Mouse (Mus musculus) regulatory T cell (primary cell): ENCODE measurements around the gene Olfr684.

Source experiments
- in situ Hi-C: fragments of 300-600 bp; cut with MboI, MseI; formaldehyde crosslinking; loops from one replicate; pipeline ENCODE4 v1.15.1; 2025; ENCODE audit warnings: high pct_unique_total_duplicates

Gene Olfr684

DNA sequence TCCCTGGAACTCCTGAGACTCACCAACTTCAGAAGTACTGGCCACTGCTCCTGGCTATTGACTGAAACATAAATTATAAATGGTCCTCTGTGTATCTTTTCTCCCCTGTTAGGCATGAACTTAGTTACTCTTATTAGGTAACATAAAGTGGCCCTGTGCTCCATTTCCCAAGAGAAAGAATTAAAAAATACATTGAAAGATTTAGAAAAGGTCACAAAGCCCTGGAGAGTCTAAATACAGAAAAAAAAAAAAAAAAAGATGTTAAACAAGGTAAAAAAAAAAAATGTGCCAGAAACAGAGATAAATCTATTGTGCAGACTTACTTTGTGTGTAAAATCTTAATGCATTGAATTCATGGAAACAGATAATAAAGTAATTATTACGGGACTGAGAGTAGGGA, at the start of gene Olfr684:
Olfr684 (minus strand) TSS at position 101 of the 400 bp plus-strand sequence.
- in situ Hi-C loops: no loop called here

DNA sequence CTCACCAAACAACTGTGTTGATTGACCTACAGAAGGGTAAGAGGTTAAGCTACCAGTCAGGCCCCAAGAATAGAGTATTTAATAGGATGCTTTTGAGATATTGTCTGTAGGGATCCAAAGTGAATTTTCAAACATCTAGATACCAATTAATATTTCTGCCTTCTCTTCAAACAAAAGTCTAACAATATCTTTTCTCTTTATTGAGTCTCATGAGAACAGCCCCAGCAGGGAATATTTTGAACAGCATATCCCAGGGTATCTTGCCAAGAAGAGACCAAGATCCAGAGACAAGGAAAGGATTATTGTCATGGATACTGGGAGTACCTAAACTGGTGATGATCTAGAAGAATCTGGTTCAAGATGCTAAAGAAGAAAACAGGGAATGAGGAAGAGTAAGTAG, 43.9 kb upstream of the Olfr684 start, which contains the start of gene Olfr686:
Olfr686 (minus strand) TSS at position 101 of the 400 bp plus-strand sequence.
- in situ Hi-C loops: no loop called here

- in situ Hi-C loops: no loop called here
These were observed 22.5 kb upstream of the Olfr684 start, which contains the start of gene Olfr685 for GRCm38 (mm10) chr7:105185912-105186311. Gene Olfr685 (minus strand): TSS chr7:105186012.

DNA sequence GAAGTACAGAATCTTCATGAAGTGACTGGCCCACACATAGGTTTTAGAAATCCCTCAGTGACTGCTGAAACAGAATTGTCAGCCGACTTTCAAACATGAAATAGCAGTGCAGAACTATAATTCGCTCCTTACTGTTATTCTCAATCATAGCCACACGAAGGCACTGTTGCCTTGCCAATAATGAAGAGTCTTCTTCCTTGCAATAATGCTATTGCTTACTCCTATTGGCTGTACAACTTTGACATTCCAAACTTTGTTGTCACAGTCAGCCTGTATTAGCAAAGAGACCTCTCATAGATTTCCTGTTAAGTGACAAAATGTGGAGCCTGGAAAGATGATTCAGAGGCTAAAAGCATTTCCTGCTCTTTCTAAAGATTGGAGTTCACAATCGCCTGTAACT, 7.3 kb upstream of the Olfr684 start:
- in situ Hi-C loops: no loop called here

- in situ Hi-C loops: no loop called here
These were observed 16.5 kb downstream of the Olfr684 start, which contains the start of gene Olfr683 for GRCm38 (mm10) chr7:105146912-105147311. Gene Olfr683 (minus strand): TSS chr7:105147012.

GRCm38 (mm10) chr7:105141275-105141674, 22.2 kb downstream of the Olfr684 start:
- in situ Hi-C loops: no loop called here

DNA sequence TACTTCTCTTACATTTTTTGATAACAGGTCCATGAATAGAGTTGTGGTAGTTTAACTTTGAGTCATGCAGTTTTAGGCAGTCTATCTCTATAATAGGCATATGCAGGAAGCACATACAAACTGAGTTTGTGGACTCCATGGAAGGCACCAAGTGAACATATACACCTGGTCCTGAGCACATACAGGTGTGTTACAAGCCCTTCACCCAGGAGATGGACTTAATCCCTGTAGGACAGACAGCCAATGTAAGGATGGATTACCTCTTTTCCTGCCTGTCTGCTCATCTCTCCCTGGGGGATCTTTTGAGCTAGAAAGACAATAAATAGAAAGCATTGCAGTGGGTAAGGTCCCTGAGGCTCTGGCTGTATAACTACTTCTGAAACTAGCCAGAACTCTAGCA, 46.9 kb downstream of the Olfr684 start, which contains the start of gene Olfr681:
Olfr681 (plus strand) TSS at position 301 of the 400 bp plus-strand sequence.
- in situ Hi-C loops: no loop called here
